Mouse (Mus musculus): ENCODE data around the gene Mvb12a. TPM values are rescaled to one million over a fixed set of nuclear protein-coding genes. Genes with fewer than 3 reads are reported as not detected.
A peak's percentile ranks its signal among the peaks of the same experiment; 100 is the strongest.

Gene Mvb12a
- 37.2 and 60.0 TPM in 2 replicates for total RNA-seq (2017)

- ATAC-seq (replicated peaks in 1 of 2; ENCODE audit: insufficient read depth in 1 of 2, low FRiP score in 2 of 2, low TSS enrichment in 1 of 2, low read depth in 1 of 2, poor library complexity in 2 of 2, severe bottlenecking in 2 of 2), result peak; percentile 98 to 99
Observed at GRCm38 (mm10) chr8:71542632-71543343, at the start of gene Mvb12a. Gene Mvb12a (plus strand): TSS chr8:71542922.

GRCm38 (mm10) chr8:71495039-71495438 is 47.7 kb upstream of the Mvb12a start:
- ATAC-seq (replicated peaks in 1 of 2; ENCODE audit: insufficient read depth in 1 of 2, low FRiP score in 2 of 2, low TSS enrichment in 1 of 2, low read depth in 1 of 2, poor library complexity in 2 of 2, severe bottlenecking in 2 of 2), result peak; percentile 79 to 82; a peak in 3 of 4 replicates

GRCm38 (mm10) chr8:71495811-71496210 is 46.9 kb upstream of the Mvb12a start:
- ATAC-seq (replicated peaks in 1 of 2; ENCODE audit: insufficient read depth in 1 of 2, low FRiP score in 2 of 2, low TSS enrichment in 1 of 2, low read depth in 1 of 2, poor library complexity in 2 of 2, severe bottlenecking in 2 of 2), result no peak

GRCm38 (mm10) chr8:71496481-71496880 is 46.2 kb upstream of the Mvb12a start:
- ATAC-seq (replicated peaks in 1 of 2; ENCODE audit: insufficient read depth in 1 of 2, low FRiP score in 2 of 2, low TSS enrichment in 1 of 2, low read depth in 1 of 2, poor library complexity in 2 of 2, severe bottlenecking in 2 of 2), result no peak

- no peak for ATAC-seq (replicated peaks in 1 of 2; ENCODE audit: insufficient read depth in 1 of 2, low FRiP score in 2 of 2, low TSS enrichment in 1 of 2, low read depth in 1 of 2, poor library complexity in 2 of 2, severe bottlenecking in 2 of 2)
Observed at GRCm38 (mm10) chr8:71497077-71497645, 45.6 kb upstream of the Mvb12a start.

- ATAC-seq (replicated peaks in 1 of 2; ENCODE audit: insufficient read depth in 1 of 2, low FRiP score in 2 of 2, low TSS enrichment in 1 of 2, low read depth in 1 of 2, poor library complexity in 2 of 2, severe bottlenecking in 2 of 2), result no peak
Observed at GRCm38 (mm10) chr8:71497881-71498501, 44.7 kb upstream of the Mvb12a start.

- ATAC-seq (replicated peaks in 1 of 2; ENCODE audit: insufficient read depth in 1 of 2, low FRiP score in 2 of 2, low TSS enrichment in 1 of 2, low read depth in 1 of 2, poor library complexity in 2 of 2, severe bottlenecking in 2 of 2), result no peak
Observed at GRCm38 (mm10) chr8:71498816-71499690, 43.7 kb upstream of the Mvb12a start.

- no peak for ATAC-seq (replicated peaks in 1 of 2; ENCODE audit: insufficient read depth in 1 of 2, low FRiP score in 2 of 2, low TSS enrichment in 1 of 2, low read depth in 1 of 2, poor library complexity in 2 of 2, severe bottlenecking in 2 of 2)
Observed at GRCm38 (mm10) chr8:71504349-71504748, 38.4 kb upstream of the Mvb12a start.

GRCm38 (mm10) chr8:71505326-71505725 is 37.4 kb upstream of the Mvb12a start:
- no peak for ATAC-seq (replicated peaks in 1 of 2; ENCODE audit: insufficient read depth in 1 of 2, low FRiP score in 2 of 2, low TSS enrichment in 1 of 2, low read depth in 1 of 2, poor library complexity in 2 of 2, severe bottlenecking in 2 of 2)

- ATAC-seq (replicated peaks in 1 of 2; ENCODE audit: insufficient read depth in 1 of 2, low FRiP score in 2 of 2, low TSS enrichment in 1 of 2, low read depth in 1 of 2, poor library complexity in 2 of 2, severe bottlenecking in 2 of 2), result no peak
Observed at GRCm38 (mm10) chr8:71505979-71506378, 36.7 kb upstream of the Mvb12a start.

- ATAC-seq (replicated peaks in 1 of 2; ENCODE audit: insufficient read depth in 1 of 2, low FRiP score in 2 of 2, low TSS enrichment in 1 of 2, low read depth in 1 of 2, poor library complexity in 2 of 2, severe bottlenecking in 2 of 2), result 0 out of 4 replicates have a peak, but pooled peaks of 1 of the 2 experiments have one; percentile 12
Observed at GRCm38 (mm10) chr8:71507589-71508104, 35.1 kb upstream of the Mvb12a start.

- no peak for ATAC-seq (replicated peaks in 1 of 2; ENCODE audit: insufficient read depth in 1 of 2, low FRiP score in 2 of 2, low TSS enrichment in 1 of 2, low read depth in 1 of 2, poor library complexity in 2 of 2, severe bottlenecking in 2 of 2)
Observed at GRCm38 (mm10) chr8:71509316-71509715, 33.4 kb upstream of the Mvb12a start.

- ATAC-seq (replicated peaks in 1 of 2; ENCODE audit: insufficient read depth in 1 of 2, low FRiP score in 2 of 2, low TSS enrichment in 1 of 2, low read depth in 1 of 2, poor library complexity in 2 of 2, severe bottlenecking in 2 of 2), result peak; percentile 60 to 70; a peak in 3 of 4 replicates
Observed at GRCm38 (mm10) chr8:71511644-71512043, 31.1 kb upstream of the Mvb12a start, which contains the start of gene Plvap. Gene Plvap (minus strand): TSS chr8:71511752.

- ATAC-seq (replicated peaks in 1 of 2; ENCODE audit: insufficient read depth in 1 of 2, low FRiP score in 2 of 2, low TSS enrichment in 1 of 2, low read depth in 1 of 2, poor library complexity in 2 of 2, severe bottlenecking in 2 of 2), result no peak
Observed at GRCm38 (mm10) chr8:71513018-71513754, 29.5 kb upstream of the Mvb12a start.

GRCm38 (mm10) chr8:71515043-71515442 is 27.7 kb upstream of the Mvb12a start:
- ATAC-seq (replicated peaks in 1 of 2; ENCODE audit: insufficient read depth in 1 of 2, low FRiP score in 2 of 2, low TSS enrichment in 1 of 2, low read depth in 1 of 2, poor library complexity in 2 of 2, severe bottlenecking in 2 of 2), result no peak

GRCm38 (mm10) chr8:71516786-71517185 is 25.9 kb upstream of the Mvb12a start:
- ATAC-seq (replicated peaks in 1 of 2; ENCODE audit: insufficient read depth in 1 of 2, low FRiP score in 2 of 2, low TSS enrichment in 1 of 2, low read depth in 1 of 2, poor library complexity in 2 of 2, severe bottlenecking in 2 of 2), result no peak
